Comparison of ENCODE assay signal across 7 mouse cellular contexts in the genomic region with DNA sequence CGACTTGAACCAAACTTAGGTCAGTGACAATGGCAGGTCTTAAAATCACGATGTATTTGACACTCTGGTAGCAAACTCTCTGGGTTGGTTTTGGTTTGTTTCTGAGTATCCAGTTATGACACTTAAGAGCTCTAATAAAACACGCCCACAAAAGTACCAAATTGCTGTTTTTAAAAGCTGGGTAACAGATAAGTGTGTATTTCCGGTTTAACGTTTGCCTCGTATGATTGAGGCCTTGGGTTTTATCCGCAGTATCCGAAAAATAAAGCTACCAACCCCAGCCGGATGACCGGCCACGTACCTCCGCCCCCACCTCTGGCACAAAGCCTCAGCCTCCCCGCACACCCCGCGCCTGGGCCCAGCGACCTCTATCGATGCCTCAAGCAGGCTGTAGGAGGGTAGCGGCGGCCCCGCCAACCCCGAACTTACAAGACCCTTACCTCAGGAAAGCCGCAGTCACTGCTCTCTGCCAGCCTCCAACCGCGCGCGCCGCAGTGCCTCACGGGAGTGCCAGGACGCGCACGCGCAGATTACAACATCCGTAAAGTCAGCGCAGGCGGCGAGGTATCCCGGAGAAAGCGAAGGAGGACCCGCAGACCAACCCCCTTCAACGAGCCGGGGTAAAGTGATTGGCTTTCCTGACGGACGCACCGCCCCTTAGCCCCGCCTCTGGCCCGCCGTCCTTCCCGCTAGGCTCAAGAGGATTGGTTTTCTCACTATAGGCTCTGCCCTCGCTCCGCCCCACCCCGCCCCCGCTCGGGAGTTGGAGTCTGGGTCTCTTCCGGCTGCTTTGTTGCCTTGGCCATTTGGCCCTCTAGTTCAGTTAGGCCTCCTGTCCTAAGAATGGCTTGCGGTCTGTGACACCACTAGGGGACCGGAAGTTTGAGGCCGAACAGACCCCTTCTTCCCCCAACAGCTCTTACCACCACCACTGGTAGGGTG. TPM values are rescaled to one million over a fixed set of nuclear protein-coding genes. Genes with fewer than 3 reads are reported as not detected.
DNase-seq lines count a peak whose midpoint lies in the region; ATAC-seq lines count a peak whose summit lies in the region.

Gene Poln (minus strand): TSS at position 499 of the 942 bp plus-strand sequence.
Gene Haus3 (minus strand): TSS at position 578 of the 942 bp plus-strand sequence.

- H3K4me2 ChIP-seq in intestine, embryonic 16.5 days (ENCODE audit: low read depth, low read length), result peak within 1 kb of the TSS; percentile 81
- peak within 1 kb of the TSS; percentile 69 for H3K4me2 ChIP-seq in midbrain, embryonic 11.5 days

- peak; percentile 100 for ATAC-seq in intestine, embryonic 16.5 days
- peak; percentile 100 for ATAC-seq in midbrain, embryonic 11.5 days (ENCODE audit: low FRiP score)

- 0 out of 2 replicates have a peak, but pooled peaks cover 1% of the 10 kb centered on the region for H3K36me3 ChIP-seq in intestine, embryonic 16.5 days (ENCODE audit: control insufficient read depth, insufficient read depth, low read length)
- H3K36me3 ChIP-seq in midbrain, embryonic 11.5 days (ENCODE audit: control insufficient read depth, insufficient read depth, low read length), result no peaks in the 10 kb centered on the region

- H3K4me3 ChIP-seq in intestine, embryonic 16.5 days (ENCODE audit: low read length), result peak within 1 kb of the TSS; percentile 85
- peak within 1 kb of the TSS; percentile 71 for H3K4me3 ChIP-seq in midbrain, embryonic 11.5 days (ENCODE audit: low read depth, low read length)

- H3K9me3 ChIP-seq in intestine, embryonic 16.5 days (ENCODE audit: control insufficient read depth, low read length), result no peaks in the 10 kb centered on the region
- H3K9me3 ChIP-seq in midbrain, embryonic 11.5 days (ENCODE audit: control insufficient read depth, low read length), result no peaks in the 10 kb centered on the region

- DNase-seq in adrenal gland, adult 8-10 months, result peak; percentile 98
- peak; percentile 98 for DNase-seq in embryo, embryonic 9.5 days (ENCODE audit: extremely low spot score)
- peak; percentile 91 to 97 for DNase-seq in gastrocnemius, postnatal 4 days (ENCODE audit: low spot score in 2 of 2)
- peak; percentile 97 to 98 for DNase-seq in left cerebral cortex, postnatal 36 days (ENCODE audit: low spot score in 2 of 2)
- DNase-seq in midbrain, embryonic 11.5 days (ENCODE audit: low spot score, missing footprints), result peak; percentile 100
- DNase-seq in skeletal muscle tissue, adult 2 months (ENCODE audit: low read depth, low spot score), result peak; percentile 97

- no peaks in the 10 kb centered on the region for H3K27me3 ChIP-seq in intestine, embryonic 16.5 days (replicated peaks; ENCODE audit: control insufficient read depth, insufficient read depth, low read length)
- H3K27me3 ChIP-seq in midbrain, embryonic 11.5 days (ENCODE audit: control insufficient read depth, insufficient read depth, low read length), result no peaks in the 10 kb centered on the region

- H3K9ac ChIP-seq in intestine, embryonic 16.5 days (ENCODE audit: low read depth, low read length), result peak within 1 kb of the TSS; percentile 95
- peak within 1 kb of the TSS; percentile 85 for H3K9ac ChIP-seq in midbrain, embryonic 11.5 days (ENCODE audit: low read length)

- under 1% methylated on average over 56 of the region's 57 CpGs for WGBS in intestine, embryonic 16.5 days
- under 1% methylated on average over 57 of the region's 57 CpGs for WGBS in midbrain, embryonic 11.5 days

- intact Hi-C loops in left cerebral cortex, postnatal 36 days (cut with DNase I), result no loop called here

- peak within 1 kb of the TSS; percentile 89 for H3K27ac ChIP-seq in intestine, embryonic 16.5 days (ENCODE audit: low read length)
- peak within 1 kb of the TSS; percentile 75 for H3K27ac ChIP-seq in midbrain, embryonic 11.5 days (ENCODE audit: low read depth, low read length)

- H3K4me1 ChIP-seq in intestine, embryonic 16.5 days (ENCODE audit: control insufficient read depth, insufficient read depth, low read length), result peaks cover 8% of the 10 kb centered on the region
- H3K4me1 ChIP-seq in midbrain, embryonic 11.5 days (ENCODE audit: control insufficient read depth, insufficient read depth, low read length), result peaks cover 7% of the 10 kb centered on the region; the same call in 1 of the 2 replicates

RNA-seq across cellular contexts. Expression of gene Poln, which starts in this region (rescaled TPM):
- total RNA-seq in adrenal gland, adult 8-10 months (2022), result 1 to 10 TPM; 2.5 to 7.1 (median 5.3) TPM
- total RNA-seq in gastrocnemius, postnatal 4 days (2021), result 1 to 10 TPM; 2.1 TPM
- polyA plus RNA-seq in intestine, embryonic 16.5 days (2015; fragmentation: Nextera tagmentation; extraction: Ambion mirVana), result 0.23 and 0.24 TPM in 2 replicates
- 1 to 10 TPM in 1 of 2 experiments, under 1 TPM in 1; 0.91 to 1.9 TPM for total RNA-seq in left cerebral cortex, postnatal 36 days (2021)
- polyA plus RNA-seq in midbrain, embryonic 11.5 days (2014; fragmentation: Nextera tagmentation; extraction: Ambion mirVana), result 0.40 and 1.5 TPM in 2 replicates

RNA-seq across cellular contexts. Expression of gene Haus3, which starts in this region (rescaled TPM):
- 1 to 10 TPM; 6.5 to 7.8 (median 7.7) TPM for total RNA-seq in adrenal gland, adult 8-10 months (2022)
- 1 to 10 TPM; 7.9 to 8.4 TPM for total RNA-seq in gastrocnemius, postnatal 4 days (2021)
- polyA plus RNA-seq in intestine, embryonic 16.5 days (2015; fragmentation: Nextera tagmentation; extraction: Ambion mirVana), result 23.9 and 25.7 TPM in 2 replicates
- total RNA-seq in left cerebral cortex, postnatal 36 days (2021), result 1 to 10 TPM; 7.8 to 8.2 TPM
- polyA plus RNA-seq in midbrain, embryonic 11.5 days (2014; fragmentation: Nextera tagmentation; extraction: Ambion mirVana), result 47.7 and 48.1 TPM in 2 replicates

Comparison
In these comparisons a context has a peak if more than half of its experiments do, and no peak if none do; other contexts are left out.
1. Peak in every context shown above with its lines: DNase-seq, ATAC-seq, H3K4me3 ChIP-seq and H3K27ac ChIP-seq.